8 mouse cellular contexts compared by ENCODE assay signal in genomic region chr10:37140166-37140735, GRCm38 (mm10). TPM values are rescaled to one million over a fixed set of nuclear protein-coding genes. Genes with fewer than 3 reads are reported as not detected.
DNase-seq lines count a peak whose midpoint lies in the region; ATAC-seq lines count a peak whose summit lies in the region.

No protein-coding gene starts in this region.

- H3K27ac ChIP-seq in hindbrain, embryonic 10.5 days, result peak overlapping the region; percentile 99
- H3K27ac ChIP-seq in limb, embryonic 15.5 days, result peak overlapping the region; percentile 98
- H3K27ac ChIP-seq in neural tube, embryonic 14.5 days (ENCODE audit: low read depth, low read length), result peak overlapping the region; percentile 100

- no peaks in the 10 kb centered on the region for H3K27me3 ChIP-seq in hindbrain, embryonic 10.5 days (ENCODE audit: insufficient read depth, poor library complexity, severe bottlenecking)
- H3K27me3 ChIP-seq in limb, embryonic 15.5 days, result no peaks in the 10 kb centered on the region
- H3K27me3 ChIP-seq in neural tube, embryonic 14.5 days (ENCODE audit: control insufficient read depth, insufficient read depth, low read length), result no peaks in the 10 kb centered on the region

- H3K4me2 ChIP-seq in limb, embryonic 15.5 days, result peak overlapping the region; percentile 77
- H3K4me2 ChIP-seq in neural tube, embryonic 14.5 days (ENCODE audit: low read depth, low read length), result peak overlapping the region; percentile 53

- peak; percentile 44 to 58 for DNase-seq in cerebellum, postnatal 36 days
- no peak for DNase-seq in cerebellum, postnatal 4 days (ENCODE audit: low spot score in 2 of 2)
- DNase-seq in urinary bladder, adult 18-20 months (ENCODE audit: low spot score in 2 of 2), result peak; percentile 46 to 57
- DNase-seq in urinary bladder, adult 2 months (ENCODE audit: low spot score), result no peak
- no peak for DNase-seq in hindbrain, embryonic 10.5 days (ENCODE audit: low spot score)
- DNase-seq in cerebellum, adult 9-11 months, result no peak

- peak overlapping the region; percentile 92 for H3K4me3 ChIP-seq in hindbrain, embryonic 10.5 days
- peak overlapping the region; percentile 64 for H3K4me3 ChIP-seq in limb, embryonic 15.5 days
- H3K4me3 ChIP-seq in neural tube, embryonic 14.5 days (ENCODE audit: low read depth, low read length), result peak overlapping the region; percentile 84

- no peak for ATAC-seq in limb, embryonic 15.5 days (ENCODE audit: insufficient number of reproducible peaks, low FRiP score, low TSS enrichment, low read depth)
- ATAC-seq in neural tube, embryonic 14.5 days (ENCODE audit: low read depth), result no peak; the same call in 1 of the 2 replicates

- peaks cover 17% of the 10 kb centered on the region for H3K36me3 ChIP-seq in hindbrain, embryonic 10.5 days
- no peaks in the 10 kb centered on the region for H3K36me3 ChIP-seq in limb, embryonic 15.5 days
- peaks cover 6% of the 10 kb centered on the region for H3K36me3 ChIP-seq in neural tube, embryonic 14.5 days (ENCODE audit: control insufficient read depth, insufficient read depth, low read length)

- under 1% methylated on average over 24 of the region's 24 CpGs for WGBS in hindbrain, embryonic 10.5 days
- under 1% methylated on average over 24 of the region's 24 CpGs for WGBS in limb, embryonic 15.5 days
- WGBS in neural tube, embryonic 14.5 days, result under 1% methylated on average over 24 of the region's 24 CpGs

- H3K4me1 ChIP-seq in hindbrain, embryonic 10.5 days (replicated peaks), result peaks cover 10% of the 10 kb centered on the region
- H3K4me1 ChIP-seq in limb, embryonic 15.5 days, result peaks cover 8% of the 10 kb centered on the region
- H3K4me1 ChIP-seq in neural tube, embryonic 14.5 days (ENCODE audit: control insufficient read depth, insufficient read depth, low read length), result no peaks in the 10 kb centered on the region

- no peaks in the 10 kb centered on the region for H3K9me3 ChIP-seq in hindbrain, embryonic 10.5 days
- no peaks in the 10 kb centered on the region for H3K9me3 ChIP-seq in limb, embryonic 15.5 days
- no peaks in the 10 kb centered on the region for H3K9me3 ChIP-seq in neural tube, embryonic 14.5 days (ENCODE audit: control insufficient read depth, low read length)

- peak overlapping the region; percentile 51 for H3K9ac ChIP-seq in limb, embryonic 15.5 days
- H3K9ac ChIP-seq in neural tube, embryonic 14.5 days (replicated peaks; ENCODE audit: low read depth, low read length), result peak overlapping the region; percentile 99

RNA-seq across cellular contexts. Expression of gene Marcks, which starts 1.5 kb away (rescaled TPM):
- polyA plus RNA-seq in urinary bladder, adult 2 months (2012; rRNA removed), result 67.3 and 70.4 TPM in 2 replicates
- polyA plus RNA-seq in hindbrain, embryonic 10.5 days (2016; fragmentation: Nextera tagmentation; extraction: Ambion mirVana), result 171 and 173 TPM in 2 replicates
- 126 and 148 TPM in 2 replicates for polyA plus RNA-seq in limb, embryonic 15.5 days (2015; fragmentation: Nextera tagmentation; extraction: Ambion mirVana)
- polyA plus RNA-seq in neural tube, embryonic 14.5 days (2014; fragmentation: Nextera tagmentation; extraction: Ambion mirVana), result 303 and 307 TPM in 2 replicates

Comparison
In these comparisons a context has a peak if more than half of its experiments do, and no peak if none do; other contexts are left out.
1. DNase-seq: peak in cerebellum, postnatal 36 days (2 of 2) and urinary bladder, adult 18-20 months (2 of 2); none in cerebellum, postnatal 4 days (0 of 2), urinary bladder, adult 2 months (single experiment), hindbrain, embryonic 10.5 days (single experiment) and cerebellum, adult 9-11 months (single experiment).
2. Peak in every context shown above with its lines, with median percentiles within 50 percentile points of each other: H3K27ac ChIP-seq and H3K4me3 ChIP-seq.